Mouse (Mus musculus): ENCODE measurements around the gene Pigp.
A peak's percentile ranks its signal among the peaks of the same experiment; 100 is the strongest.
"Not testable (repeated sequence)": the region's sequence is repeated elsewhere in the genome, so short reads cannot be mapped to it uniquely, and the experiment has no call there.

The Pigp gene

GRCm38 (mm10) chr16:94356776-94357494, 14.7 kb downstream of the Pigp start:
- no peak for DNase-seq

GRCm38 (mm10) chr16:94356046-94356445, 15.6 kb downstream of the Pigp start:
- DNase-seq, result no peak

- DNase-seq, result no peak
Observed at GRCm38 (mm10) chr16:94354450-94354849, 17.2 kb downstream of the Pigp start.

- no peak for DNase-seq
Observed at GRCm38 (mm10) chr16:94350287-94350677, 21.4 kb downstream of the Pigp start.

- no peak for DNase-seq
Observed at GRCm38 (mm10) chr16:94349588-94350286, 21.9 kb downstream of the Pigp start.

GRCm38 (mm10) chr16:94348779-94349178, 22.9 kb downstream of the Pigp start:
- no peak for DNase-seq

GRCm38 (mm10) chr16:94347080-94347731, 24.4 kb downstream of the Pigp start:
- no peak for DNase-seq

- DNase-seq, result no peak
Observed at GRCm38 (mm10) chr16:94345733-94346132, 25.9 kb downstream of the Pigp start.

- not testable (repeated sequence) for DNase-seq
Observed at GRCm38 (mm10) chr16:94339164-94340160, 32.2 kb downstream of the Pigp start.

- no peak for DNase-seq
Observed at GRCm38 (mm10) chr16:94335656-94336055, 36.0 kb downstream of the Pigp start.

GRCm38 (mm10) chr16:94331886-94332252, 39.8 kb downstream of the Pigp start:
- DNase-seq, result peak; percentile 78

GRCm38 (mm10) chr16:94331233-94331885, 40.3 kb downstream of the Pigp start:
- no peak for DNase-seq

- no peak for DNase-seq
Observed at GRCm38 (mm10) chr16:94330429-94330828, 41.2 kb downstream of the Pigp start.

GRCm38 (mm10) chr16:94328881-94329867, 42.5 kb downstream of the Pigp start:
- DNase-seq, result no peak

- DNase-seq, result peak; percentile 43
Observed at GRCm38 (mm10) chr16:94327781-94328711, 43.6 kb downstream of the Pigp start, which contains the start of gene Ripply3. Ripply3 (plus strand) TSS chr16:94328420.

- no peak for DNase-seq
Observed at GRCm38 (mm10) chr16:94326008-94326407, 45.6 kb downstream of the Pigp start.

- DNase-seq, result no peak
Observed at GRCm38 (mm10) chr16:94323681-94324080, 48.0 kb downstream of the Pigp start.

- DNase-seq, result no peak
Observed at GRCm38 (mm10) chr16:94320223-94320622, 51.4 kb downstream of the Pigp start.

- DNase-seq, result no peak
Observed at GRCm38 (mm10) chr16:94317752-94318151, 53.9 kb downstream of the Pigp start.

GRCm38 (mm10) chr16:94315215-94315614, 56.4 kb downstream of the Pigp start:
- no peak for DNase-seq
